Mouse (Mus musculus) layer of hippocampus, adult 11-12 months (tissue): Measurements from ENCODE around the gene Rbm26.

Experiments
- DNase-seq: peaks from one replicate; pipeline ENCODE4 v3.0.0; 2022; ENCODE audit warnings: low spot score

Gene Rbm26

GRCm38 (mm10) chr14:105087001-105087400 lies 90.1 kb downstream of the Rbm26 start:
- no peak for DNase-seq

GRCm38 (mm10) chr14:105085332-105085993 lies 91.7 kb downstream of the Rbm26 start:
- no peak for DNase-seq

- DNase-seq: no peak
Measured at GRCm38 (mm10) chr14:105084757-105085330, 92.3 kb downstream of the Rbm26 start.

GRCm38 (mm10) chr14:105084106-105084505 lies 93.0 kb downstream of the Rbm26 start:
- no peak for DNase-seq

- no peak for DNase-seq
Measured at GRCm38 (mm10) chr14:105074776-105075175, 102.4 kb downstream of the Rbm26 start.

GRCm38 (mm10) chr14:105074376-105074775 lies 102.8 kb downstream of the Rbm26 start:
- no peak for DNase-seq

GRCm38 (mm10) chr14:105071010-105071509 lies 106.1 kb downstream of the Rbm26 start:
- no peak for DNase-seq

- DNase-seq: no peak
Measured at GRCm38 (mm10) chr14:105070258-105071009, 106.7 kb downstream of the Rbm26 start.

- no peak for DNase-seq
Measured at GRCm38 (mm10) chr14:105068060-105068459, 109.1 kb downstream of the Rbm26 start.

GRCm38 (mm10) chr14:105064243-105064642 lies 112.9 kb downstream of the Rbm26 start:
- no peak for DNase-seq

- DNase-seq: no peak
Measured at GRCm38 (mm10) chr14:105061230-105061629, 115.9 kb downstream of the Rbm26 start.

- no peak for DNase-seq
Measured at GRCm38 (mm10) chr14:105057934-105058333, 119.2 kb downstream of the Rbm26 start.
